Mouse (Mus musculus): ENCODE measurements around the gene Nr2c2.

DNA sequence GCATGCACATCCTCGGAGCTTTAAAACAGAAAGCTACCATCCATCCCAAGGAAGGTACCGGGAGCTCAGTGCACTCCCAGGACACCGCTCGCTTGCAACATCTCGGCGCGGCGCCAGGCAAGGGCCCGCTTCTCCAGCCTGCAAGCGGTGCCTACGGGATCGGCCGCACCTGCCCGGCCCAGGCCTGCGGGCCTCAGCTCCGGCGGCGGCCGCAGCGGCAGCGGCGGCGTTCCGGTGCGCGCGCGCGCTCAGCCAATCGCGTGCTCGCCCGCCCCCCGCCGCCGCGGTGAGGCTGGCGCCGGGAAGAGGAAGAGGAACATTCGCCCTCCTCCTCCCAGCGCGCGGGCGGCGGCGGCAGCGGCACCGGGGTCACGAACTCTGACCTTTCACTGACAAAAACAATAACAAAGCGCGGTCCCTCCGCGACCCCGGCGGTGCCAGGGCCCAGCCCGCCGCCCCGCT, at the start of gene Nr2c2:
- TF ChIP-seq CHD2 (IDR thresholded peaks at IDR 0.05; ENCODE audit: low read depth, low read length) (no peak), ZNF384 (IDR thresholded peaks at IDR 0.05; ENCODE audit: low read depth, low read length) (no peak), HCFC1 (IDR thresholded peaks at IDR 0.05; ENCODE audit: borderline replicate concordance, insufficient read depth, low read length) (no peak), ZC3H11A (IDR thresholded peaks at IDR 0.05; ENCODE audit: borderline replicate concordance, low read depth, low read length) (no peak), MAFK (IDR thresholded peaks at IDR 0.05; ENCODE audit: insufficient read depth, low read depth, low read length) (no peak)

Measured in ES-E14 (cell line).